Mouse (Mus musculus): ENCODE measurements around the gene Adap2. TPM values are rescaled to one million over a fixed set of nuclear protein-coding genes. Genes with fewer than 3 reads are reported as not detected.
A peak's percentile ranks its signal among the peaks of the same experiment; 100 is the strongest.

Adap2 gene
- total and polyA plus RNA-seq, 3 experiments, result 5.5 to 11.0 (median 10.5) TPM

DNA sequence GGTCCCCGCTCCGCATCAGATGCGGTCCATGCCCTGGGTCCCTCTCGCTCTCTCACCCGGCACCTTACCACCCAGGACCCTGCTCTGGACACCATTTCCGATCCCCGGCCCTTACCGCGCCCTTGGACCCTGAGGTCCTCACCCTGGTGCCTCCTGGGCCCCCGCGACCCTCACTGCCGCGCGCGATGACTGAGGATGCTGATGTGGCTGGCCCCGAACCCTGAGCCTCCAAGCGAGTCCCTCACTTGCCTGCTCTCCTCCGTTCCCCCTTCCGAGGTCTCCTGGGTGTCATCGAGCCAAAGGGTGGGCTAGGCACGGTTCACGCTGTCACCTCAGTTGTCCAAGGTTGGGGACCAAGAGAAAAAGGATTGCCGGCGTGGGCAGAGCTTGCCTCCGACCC lies 596 bp downstream of the Adap2 start:
- peak overlapping the region; percentile 72 for H3K27ac ChIP-seq
- intact Hi-C loops (cut with DNase I), result no loop called here
- 32% methylated on average over 25 of the region's 25 CpGs for WGBS

DNA sequence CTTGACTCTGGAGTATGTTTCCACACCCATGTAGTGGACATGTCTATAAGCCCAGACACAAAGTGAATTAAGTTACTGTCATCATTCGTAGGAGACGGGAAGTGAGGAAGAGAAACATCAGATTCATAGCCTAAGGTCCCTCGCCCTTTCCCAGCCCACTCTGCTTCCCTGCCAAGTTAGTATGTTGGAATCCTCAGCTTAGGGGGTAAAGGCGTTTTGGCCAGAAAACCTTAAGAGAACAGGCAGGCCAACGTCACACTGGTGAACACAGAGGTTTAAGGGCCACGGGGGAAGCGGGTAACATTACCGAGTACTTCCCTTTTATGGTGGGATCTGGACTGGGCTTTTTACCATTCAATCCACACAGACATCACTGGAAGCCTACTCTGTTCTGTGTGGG lies 1.6 kb downstream of the Adap2 start:
- no peak for DNase-seq
- no peaks in the 10 kb centered on the region for H3K79me2 ChIP-seq (replicated peaks; ENCODE audit: control insufficient read depth, insufficient read depth, low read length)
- H3K4me3 ChIP-seq, result peak overlapping the region; percentile 20
- peak overlapping the region; percentile 76; the same call in 1 of the 2 replicates for H3K9ac ChIP-seq (ENCODE audit: low read depth, low read length)
- WGBS, result 79% methylated on average over 8 of the region's 8 CpGs
- H3K4me1 ChIP-seq (ENCODE audit: control insufficient read depth, insufficient read depth, low read length), result peaks cover 1% of the 10 kb centered on the region; the same call in 1 of the 2 replicates
- no peaks in the 10 kb centered on the region for H3K27me3 ChIP-seq (ENCODE audit: control insufficient read depth, insufficient read depth, low read length)
- H3K36me3 ChIP-seq (ENCODE audit: control insufficient read depth, insufficient read depth, low read length), result no peaks in the 10 kb centered on the region
- no peak for TF ChIP-seq EP300 (IDR thresholded peaks at IDR 0.05; ENCODE audit: insufficient read depth, low read depth, low read length)
- TF ChIP-seq POLR2A (IDR thresholded peaks at IDR 0.05; ENCODE audit: insufficient read depth, low read depth, low read length), result no peak
- no peak for TF ChIP-seq CTCF (IDR thresholded peaks at IDR 0.05)
- H3K27ac ChIP-seq, result peak overlapping the region; percentile 56
- intact Hi-C loops (cut with DNase I), result no loop called here

More for the DNA sequence above, 596 bp downstream of the Adap2 start:
- H3K79me2 ChIP-seq (replicated peaks; ENCODE audit: control insufficient read depth, insufficient read depth, low read length), result no peaks in the 10 kb centered on the region
- TF ChIP-seq CTCF (IDR thresholded peaks at IDR 0.05), result no peak
- no peak for TF ChIP-seq EP300 (IDR thresholded peaks at IDR 0.05; ENCODE audit: insufficient read depth, low read depth, low read length)
- no peak for TF ChIP-seq POLR2A (IDR thresholded peaks at IDR 0.05; ENCODE audit: insufficient read depth, low read depth, low read length)
- DNase-seq, result no peak
- H3K27me3 ChIP-seq (ENCODE audit: control insufficient read depth, insufficient read depth, low read length), result no peaks in the 10 kb centered on the region
- H3K4me3 ChIP-seq, result peak overlapping the region; percentile 74
- peaks cover 1% of the 10 kb centered on the region; the same call in 1 of the 2 replicates for H3K4me1 ChIP-seq (ENCODE audit: control insufficient read depth, insufficient read depth, low read length)
- H3K9ac ChIP-seq (ENCODE audit: low read depth, low read length), result peak overlapping the region; percentile 76
- no peaks in the 10 kb centered on the region for H3K36me3 ChIP-seq (ENCODE audit: control insufficient read depth, insufficient read depth, low read length)

DNA sequence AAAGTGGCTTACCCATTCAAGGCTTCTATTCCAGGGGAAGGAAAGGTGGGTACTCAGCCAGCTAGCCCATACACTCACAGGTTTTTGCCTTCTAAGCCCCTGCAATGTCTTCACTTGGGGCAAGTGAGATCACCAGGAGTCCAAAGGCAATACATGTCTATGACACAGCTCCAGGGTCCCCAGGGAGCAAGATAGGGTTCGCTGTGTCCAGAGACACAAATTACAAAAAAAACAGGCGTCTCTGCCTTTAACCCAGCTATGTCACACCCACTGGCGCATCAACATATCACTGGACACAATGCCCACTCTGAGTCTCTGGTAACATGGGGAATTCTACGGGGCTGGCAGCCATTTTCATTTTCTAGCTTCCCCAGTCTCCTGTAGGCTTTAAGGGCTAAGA lies 2.1 kb downstream of the Adap2 start:
- peak overlapping the region; percentile 56 for H3K27ac ChIP-seq
- DNase-seq, result no peak
- intact Hi-C loops (cut with DNase I), result no loop called here
- H3K27me3 ChIP-seq (ENCODE audit: control insufficient read depth, insufficient read depth, low read length), result no peaks in the 10 kb centered on the region
- TF ChIP-seq POLR2A (IDR thresholded peaks at IDR 0.05; ENCODE audit: insufficient read depth, low read depth, low read length) (no peak; the same call in 1 of the 2 replicates), CTCF (IDR thresholded peaks at IDR 0.05) (no peak), EP300 (IDR thresholded peaks at IDR 0.05; ENCODE audit: insufficient read depth, low read depth, low read length) (no peak)
- H3K4me1 ChIP-seq (ENCODE audit: control insufficient read depth, insufficient read depth, low read length), result peaks cover 1% of the 10 kb centered on the region; the same call in 1 of the 2 replicates
- no peak overlapping the region for H3K9ac ChIP-seq (ENCODE audit: low read depth, low read length)
- 66% methylated on average over 4 of the region's 4 CpGs for WGBS
- no peaks in the 10 kb centered on the region for H3K36me3 ChIP-seq (ENCODE audit: control insufficient read depth, insufficient read depth, low read length)
- no peaks in the 10 kb centered on the region for H3K79me2 ChIP-seq (replicated peaks; ENCODE audit: control insufficient read depth, insufficient read depth, low read length)
- peak overlapping the region; percentile 20 for H3K4me3 ChIP-seq

DNA sequence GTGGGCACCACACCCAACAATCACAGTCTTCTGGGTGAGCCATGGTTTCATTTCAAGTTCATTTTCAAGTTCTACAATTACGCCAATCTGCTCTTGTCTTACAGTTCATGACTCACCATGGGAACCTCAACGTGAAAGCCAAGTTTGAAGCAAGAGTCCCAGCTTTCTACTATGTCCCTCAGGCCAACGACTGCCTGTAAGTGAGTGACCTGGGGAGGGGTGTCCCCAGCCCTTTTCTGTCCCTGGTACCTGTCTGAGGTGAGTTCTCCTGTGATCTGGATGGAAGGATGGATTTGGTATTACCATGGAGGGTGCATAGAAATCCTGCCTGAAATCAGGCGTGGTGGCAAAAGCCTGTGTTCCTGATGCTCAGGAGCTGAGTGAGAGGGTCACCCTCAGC lies 2.9 kb downstream of the Adap2 start:
- no peaks in the 10 kb centered on the region for H3K79me2 ChIP-seq (replicated peaks; ENCODE audit: control insufficient read depth, insufficient read depth, low read length)
- intact Hi-C loops (cut with DNase I), result no loop called here
- H3K27ac ChIP-seq, result no peak overlapping the region; the same call in 1 of the 2 replicates
- no peak overlapping the region; the same call in 1 of the 2 replicates for H3K4me3 ChIP-seq
- peaks cover 1% of the 10 kb centered on the region; the same call in 1 of the 2 replicates for H3K4me1 ChIP-seq (ENCODE audit: control insufficient read depth, insufficient read depth, low read length)
- TF ChIP-seq CTCF (IDR thresholded peaks at IDR 0.05), result no peak
- no peak for TF ChIP-seq POLR2A (IDR thresholded peaks at IDR 0.05; ENCODE audit: insufficient read depth, low read depth, low read length)
- no peak for TF ChIP-seq EP300 (IDR thresholded peaks at IDR 0.05; ENCODE audit: insufficient read depth, low read depth, low read length)
- no peak for DNase-seq
- WGBS, result 70% methylated on average over 4 of the region's 4 CpGs
- H3K9ac ChIP-seq (ENCODE audit: low read depth, low read length), result no peak overlapping the region
- no peaks in the 10 kb centered on the region for H3K36me3 ChIP-seq (ENCODE audit: control insufficient read depth, insufficient read depth, low read length)
- no peaks in the 10 kb centered on the region for H3K27me3 ChIP-seq (ENCODE audit: control insufficient read depth, insufficient read depth, low read length)

DNA sequence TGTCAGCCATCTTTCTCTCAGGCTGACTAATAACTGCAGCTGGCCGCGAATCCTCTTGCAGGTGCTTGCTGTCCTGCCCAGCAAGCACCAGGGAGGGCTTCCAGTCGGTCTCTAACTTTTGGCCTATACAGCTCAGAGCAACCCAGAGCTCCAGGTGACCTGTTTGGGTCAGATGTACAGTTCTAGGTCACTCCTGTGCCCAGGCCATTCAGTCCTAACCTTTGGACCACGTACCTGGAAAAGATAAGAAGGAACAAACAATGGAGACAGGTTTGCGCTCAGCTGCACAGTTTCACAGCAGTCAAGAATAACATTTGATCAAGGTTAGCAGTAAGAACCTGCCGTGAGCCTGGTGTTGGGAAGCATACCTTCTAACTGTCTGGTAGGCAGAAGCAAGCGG lies 5.1 kb downstream of the Adap2 start:
- DNase-seq, result no peak
- 74% methylated on average over 7 of the region's 7 CpGs for WGBS
- intact Hi-C loops (cut with DNase I), result no loop called here
- TF ChIP-seq POLR2A (IDR thresholded peaks at IDR 0.05; ENCODE audit: insufficient read depth, low read depth, low read length) (0 out of 2 replicates have a peak, but pooled peaks have one; percentile 23), EP300 (IDR thresholded peaks at IDR 0.05; ENCODE audit: insufficient read depth, low read depth, low read length) (no peak)
- no peak overlapping the region for H3K9ac ChIP-seq (ENCODE audit: low read depth, low read length)
- no peaks in the 10 kb centered on the region for H3K27me3 ChIP-seq (ENCODE audit: control insufficient read depth, insufficient read depth, low read length)
- H3K4me1 ChIP-seq (ENCODE audit: control insufficient read depth, insufficient read depth, low read length), result no peaks in the 10 kb centered on the region; the same call in 1 of the 2 replicates
- no peaks in the 10 kb centered on the region for H3K36me3 ChIP-seq (ENCODE audit: control insufficient read depth, insufficient read depth, low read length)
- no peak overlapping the region for H3K27ac ChIP-seq
- H3K79me2 ChIP-seq (replicated peaks; ENCODE audit: control insufficient read depth, insufficient read depth, low read length), result no peaks in the 10 kb centered on the region
- no peak overlapping the region for H3K4me3 ChIP-seq

DNA sequence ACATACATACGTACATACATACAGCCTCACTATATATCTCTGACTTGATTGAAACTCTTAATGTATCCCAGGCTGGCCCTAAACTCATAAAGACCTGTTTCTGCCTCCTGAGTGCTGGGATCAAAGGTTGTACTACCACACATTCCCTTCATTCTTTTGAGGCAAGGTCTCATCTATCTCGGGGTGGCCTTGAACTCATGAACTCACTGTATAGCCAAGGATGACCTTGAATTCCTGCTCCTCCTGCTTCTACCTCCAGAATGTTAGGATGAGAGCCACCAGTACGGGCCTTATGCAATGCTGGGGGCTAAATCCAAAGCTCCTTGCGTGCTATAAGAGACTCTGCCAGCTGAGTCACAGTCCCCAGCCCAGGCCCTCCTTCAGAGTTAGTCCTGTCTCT lies 7.1 kb downstream of the Adap2 start:
- H3K36me3 ChIP-seq (ENCODE audit: control insufficient read depth, insufficient read depth, low read length), result no peaks in the 10 kb centered on the region
- no peak for TF ChIP-seq POLR2A (IDR thresholded peaks at IDR 0.05; ENCODE audit: insufficient read depth, low read depth, low read length)
- no peak for TF ChIP-seq EP300 (IDR thresholded peaks at IDR 0.05; ENCODE audit: insufficient read depth, low read depth, low read length)
- TF ChIP-seq CTCF (IDR thresholded peaks at IDR 0.05), result no peak
- 76% methylated on average over 4 of the region's 4 CpGs for WGBS
- intact Hi-C loops (cut with DNase I), result no loop called here
- H3K27ac ChIP-seq, result no peak overlapping the region
- DNase-seq, result no peak
- H3K27me3 ChIP-seq (ENCODE audit: control insufficient read depth, insufficient read depth, low read length), result no peaks in the 10 kb centered on the region
- no peak overlapping the region for H3K9ac ChIP-seq (ENCODE audit: low read depth, low read length)
- H3K4me1 ChIP-seq (ENCODE audit: control insufficient read depth, insufficient read depth, low read length), result no peaks in the 10 kb centered on the region; the same call in 1 of the 2 replicates
- H3K4me3 ChIP-seq, result no peak overlapping the region
- no peaks in the 10 kb centered on the region for H3K79me2 ChIP-seq (replicated peaks; ENCODE audit: control insufficient read depth, insufficient read depth, low read length)

Data from heart, adult 2 months (tissue).